Mouse (Mus musculus) forebrain, embryonic 15.5 days (tissue): ENCODE data around the gene Ppp1r36. TPM values are rescaled to one million over a fixed set of nuclear protein-coding genes. Genes with fewer than 3 reads are reported as not detected.
"Not testable (repeated sequence)": the region's sequence is repeated elsewhere in the genome, so short reads cannot be mapped to it uniquely, and the experiment has no call there.

Source experiments
- ATAC-seq: fragments of 200-750 bp; cut with Nextera tagmentation; replicated peaks from 2 replicates; pipeline ENCODE4 v1.8.0; 2017; ENCODE audit warnings: mild to moderate bottlenecking, moderate TSS enrichment, moderate library complexity
- H3K27ac ChIP-seq: fragments of 300-500 bp; sonication (generic); replicated peaks from 2 replicates; pipeline ENCODE4 v1.5.1; 2015; ENCODE audit warnings: mild to moderate bottlenecking, inconsistent platforms
- H3K27me3 ChIP-seq: fragments of 300-500 bp; sonication (generic); 2 replicates; pipeline ENCODE4 v1.6.1; 2015; ENCODE audit warnings: inconsistent platforms
- H3K36me3 ChIP-seq: fragments of 300-500 bp; sonication (generic); 2 replicates; pipeline ENCODE4 v1.6.1; 2015; ENCODE audit warnings: mild to moderate bottlenecking, inconsistent platforms
- H3K4me1 ChIP-seq: fragments of 300-500 bp; sonication (generic); 2 replicates; pipeline ENCODE4 v1.6.1; 2015; ENCODE audit warnings: inconsistent platforms
- H3K4me2 ChIP-seq: fragments of 300-500 bp; sonication (generic); replicated peaks from 2 replicates; pipeline ENCODE4 v1.6.1; 2015; ENCODE audit warnings: mild to moderate bottlenecking, inconsistent platforms
- H3K4me3 ChIP-seq: fragments of 300-500 bp; sonication (generic); 2 replicates; pipeline ENCODE4 v1.5.1; 2015; ENCODE audit warnings: mild to moderate bottlenecking, inconsistent platforms
- H3K9ac ChIP-seq: fragments of 300-500 bp; sonication (generic); replicated peaks from 2 replicates; pipeline ENCODE4 v1.6.1; 2015; ENCODE audit warnings: mild to moderate bottlenecking, inconsistent platforms
- H3K9me3 ChIP-seq: fragments of 300-500 bp; sonication (generic); 2 replicates; pipeline ENCODE4 v1.6.1; 2016; ENCODE audit warnings: inconsistent platforms
- WGBS: fragments of 180-500 bp; shearing (Covaris S2); methylation state at CpG from one replicate; pipeline ENCODE4 v1.1.7; 2015; ENCODE audit warnings: mixed read lengths; 5-methylcytosine and 5-hydroxymethylcytosine counted together
- polyA plus RNA-seq: library from polyadenylated mRNA; unstranded; fragments of >200 nt; fragmentation: Nextera tagmentation; extraction: Ambion mirVana; gene quantifications from 2 replicates; pipeline ENCODE4 v1.2.1, GENCODE M21; 2015

Gene Ppp1r36
- polyA plus RNA-seq, 1 experiment from 2014 or later = 1.2 TPM

- Histone ChIP-seq H3K9me3 (no peaks in the 10 kb centered on the region), H3K27me3 (peaks cover 9% of the 10 kb centered on the region; the same call in 1 of the 2 replicates), H3K4me1 (peaks cover 4% of the 10 kb centered on the region; the same call in 1 of the 2 replicates), H3K36me3 (no peaks in the 10 kb centered on the region), H3K9ac (no peak overlapping the region), H3K27ac (no peak overlapping the region), H3K4me2 (no peak overlapping the region), H3K4me3 (no peak overlapping the region)
- ATAC-seq = no peak
- WGBS = 67% methylated on average over 5 of the region's 5 CpGs
These were observed 13.6 kb downstream of the Ppp1r36 start for GRCm38 (mm10) chr12:76430879-76431406.

GRCm38 (mm10) chr12:76431431-76431830, 14.1 kb downstream of the Ppp1r36 start:
- 86% methylated on average over 6 of the region's 6 CpGs for WGBS
- H3K4me2 ChIP-seq = no peak overlapping the region
- ATAC-seq = no peak
- H3K4me3 ChIP-seq = no peak overlapping the region
- H3K4me1 ChIP-seq = peaks cover 4% of the 10 kb centered on the region; the same call in 1 of the 2 replicates
- peaks cover 9% of the 10 kb centered on the region; the same call in 1 of the 2 replicates for H3K27me3 ChIP-seq
- H3K9ac ChIP-seq = no peak overlapping the region
- H3K9me3 ChIP-seq = no peaks in the 10 kb centered on the region
- H3K36me3 ChIP-seq = no peaks in the 10 kb centered on the region
- no peak overlapping the region for H3K27ac ChIP-seq

- H3K36me3 ChIP-seq = no peaks in the 10 kb centered on the region
- 56% methylated on average over 7 of the region's 7 CpGs for WGBS
- H3K4me1 ChIP-seq = peaks cover 4% of the 10 kb centered on the region; the same call in 1 of the 2 replicates
- H3K27ac ChIP-seq = no peak overlapping the region
- ATAC-seq = no peak
- H3K9ac ChIP-seq = no peak overlapping the region
- no peak overlapping the region for H3K4me2 ChIP-seq
- no peak overlapping the region for H3K4me3 ChIP-seq
- no peaks in the 10 kb centered on the region for H3K9me3 ChIP-seq
- peaks cover 9% of the 10 kb centered on the region; the same call in 1 of the 2 replicates for H3K27me3 ChIP-seq
These were observed 16.8 kb downstream of the Ppp1r36 start for GRCm38 (mm10) chr12:76434111-76434510.

GRCm38 (mm10) chr12:76435084-76435483, 17.7 kb downstream of the Ppp1r36 start:
- H3K9me3 ChIP-seq = no peaks in the 10 kb centered on the region
- no peak overlapping the region for H3K27ac ChIP-seq
- peaks cover 9% of the 10 kb centered on the region; the same call in 1 of the 2 replicates for H3K27me3 ChIP-seq
- H3K4me3 ChIP-seq = 0 out of 2 replicates have a peak overlapping the region, but pooled peaks have one; percentile 15
- ATAC-seq = no peak
- H3K36me3 ChIP-seq = no peaks in the 10 kb centered on the region
- H3K9ac ChIP-seq = no peak overlapping the region
- peak overlapping the region; percentile 36 for H3K4me2 ChIP-seq
- peaks cover 4% of the 10 kb centered on the region; the same call in 1 of the 2 replicates for H3K4me1 ChIP-seq
- WGBS = 5% methylated on average over 17 of the region's 17 CpGs

- Histone ChIP-seq H3K27me3 (peaks cover 9% of the 10 kb centered on the region; the same call in 1 of the 2 replicates), H3K9me3 (no peaks in the 10 kb centered on the region), H3K4me3 (no peak overlapping the region), H3K4me2 (no peak overlapping the region), H3K36me3 (no peaks in the 10 kb centered on the region), H3K9ac (no peak overlapping the region), H3K4me1 (peaks cover 4% of the 10 kb centered on the region; the same call in 1 of the 2 replicates), H3K27ac (no peak overlapping the region)
- WGBS = 34% methylated on average over 8 of the region's 8 CpGs
- no peak for ATAC-seq
These were observed 18.2 kb downstream of the Ppp1r36 start for GRCm38 (mm10) chr12:76435549-76435948.

- not testable (repeated sequence) for H3K4me3 ChIP-seq, H3K27ac ChIP-seq, H3K27me3 ChIP-seq, H3K36me3 ChIP-seq, ATAC-seq, H3K4me1 ChIP-seq, H3K9ac ChIP-seq, H3K9me3 ChIP-seq, H3K4me2 ChIP-seq
- 84% methylated on average over 6 of the region's 6 CpGs for WGBS
These were observed 26.1 kb downstream of the Ppp1r36 start for GRCm38 (mm10) chr12:76443488-76443887.

- H3K36me3 ChIP-seq = no peaks in the 10 kb centered on the region
- no peak overlapping the region for H3K9ac ChIP-seq
- no peaks in the 10 kb centered on the region for H3K9me3 ChIP-seq
- H3K27ac ChIP-seq = no peak overlapping the region
- no peak overlapping the region for H3K4me3 ChIP-seq
- H3K4me2 ChIP-seq = no peak overlapping the region
- no peaks in the 10 kb centered on the region for H3K27me3 ChIP-seq
- ATAC-seq = no peak
- H3K4me1 ChIP-seq = no peaks in the 10 kb centered on the region
- 72% methylated on average over 10 of the region's 10 CpGs for WGBS
These were observed 27.0 kb downstream of the Ppp1r36 start for GRCm38 (mm10) chr12:76444359-76444772.

- H3K27ac ChIP-seq = no peak overlapping the region
- H3K9me3 ChIP-seq = no peaks in the 10 kb centered on the region
- H3K36me3 ChIP-seq = no peaks in the 10 kb centered on the region
- no peak overlapping the region for H3K4me2 ChIP-seq
- no peak for ATAC-seq
- no peak overlapping the region for H3K9ac ChIP-seq
- WGBS = 78% methylated on average over 6 of the region's 6 CpGs
- H3K4me1 ChIP-seq = no peaks in the 10 kb centered on the region
- no peak overlapping the region for H3K4me3 ChIP-seq
- H3K27me3 ChIP-seq = no peaks in the 10 kb centered on the region
These were observed 27.5 kb downstream of the Ppp1r36 start for GRCm38 (mm10) chr12:76444862-76445261.

- H3K9me3 ChIP-seq = no peaks in the 10 kb centered on the region
These were observed 28.9 kb downstream of the Ppp1r36 start for GRCm38 (mm10) chr12:76446201-76446600.

GRCm38 (mm10) chr12:76448127-76448526, 30.8 kb downstream of the Ppp1r36 start:
- Histone ChIP-seq H3K9ac (no peak overlapping the region), H3K9me3 (no peaks in the 10 kb centered on the region), H3K27me3 (no peaks in the 10 kb centered on the region), H3K4me1 (no peaks in the 10 kb centered on the region), H3K4me3 (no peak overlapping the region), H3K4me2 (no peak overlapping the region), H3K27ac (no peak overlapping the region), H3K36me3 (no peaks in the 10 kb centered on the region)
- WGBS = 82% methylated on average over 6 of the region's 6 CpGs
- ATAC-seq = no peak

More at GRCm38 (mm10) chr12:76446201-76446600, 28.9 kb downstream of the Ppp1r36 start:
- WGBS = 89% methylated on average over 11 of the region's 11 CpGs
- H3K27ac ChIP-seq = no peak overlapping the region
- no peak overlapping the region for H3K4me2 ChIP-seq
- no peak for ATAC-seq
- H3K36me3 ChIP-seq = no peaks in the 10 kb centered on the region
- H3K9ac ChIP-seq = no peak overlapping the region
- no peaks in the 10 kb centered on the region for H3K4me1 ChIP-seq
- no peak overlapping the region for H3K4me3 ChIP-seq
- H3K27me3 ChIP-seq = no peaks in the 10 kb centered on the region

GRCm38 (mm10) chr12:76452203-76452602, 34.9 kb downstream of the Ppp1r36 start:
- no peak overlapping the region for H3K9ac ChIP-seq
- no peak overlapping the region for H3K4me3 ChIP-seq
- H3K9me3 ChIP-seq = no peaks in the 10 kb centered on the region
- ATAC-seq = no peak
- no peaks in the 10 kb centered on the region for H3K4me1 ChIP-seq
- no peak overlapping the region for H3K4me2 ChIP-seq
- WGBS = 81% methylated on average over 2 of the region's 2 CpGs
- H3K27ac ChIP-seq = no peak overlapping the region
- H3K27me3 ChIP-seq = no peaks in the 10 kb centered on the region
- H3K36me3 ChIP-seq = no peaks in the 10 kb centered on the region

- not testable (repeated sequence) for H3K27ac ChIP-seq, H3K4me2 ChIP-seq, H3K9ac ChIP-seq, H3K36me3 ChIP-seq, H3K4me1 ChIP-seq, H3K4me3 ChIP-seq, H3K9me3 ChIP-seq, H3K27me3 ChIP-seq, ATAC-seq
- WGBS = 90% methylated on average over 4 of the region's 4 CpGs
These were observed 41.1 kb downstream of the Ppp1r36 start for GRCm38 (mm10) chr12:76458445-76458844.

- no peak for ATAC-seq
- no peaks in the 10 kb centered on the region for H3K36me3 ChIP-seq
- no peaks in the 10 kb centered on the region for H3K27me3 ChIP-seq
- H3K4me1 ChIP-seq = no peaks in the 10 kb centered on the region
- H3K9me3 ChIP-seq = no peaks in the 10 kb centered on the region
- 51% methylated on average over 4 of the region's 4 CpGs for WGBS
- no peak overlapping the region for H3K27ac ChIP-seq
- H3K4me3 ChIP-seq = no peak overlapping the region
- no peak overlapping the region for H3K4me2 ChIP-seq
- no peak overlapping the region for H3K9ac ChIP-seq
These were observed 41.7 kb downstream of the Ppp1r36 start for GRCm38 (mm10) chr12:76459032-76459431.
